Mouse (Mus musculus) CH12F3 (cell line): ENCODE results near the gene Rnf216.

Source experiments
- in situ Hi-C: fragments of 300-500 bp; cut with MboI; formaldehyde crosslinking; loops from 2 replicates; pipeline ENCODE4 v1.14.3; 2020; ENCODE audit warnings: low sequenced_read_pairs

The Rnf216 gene

DNA sequence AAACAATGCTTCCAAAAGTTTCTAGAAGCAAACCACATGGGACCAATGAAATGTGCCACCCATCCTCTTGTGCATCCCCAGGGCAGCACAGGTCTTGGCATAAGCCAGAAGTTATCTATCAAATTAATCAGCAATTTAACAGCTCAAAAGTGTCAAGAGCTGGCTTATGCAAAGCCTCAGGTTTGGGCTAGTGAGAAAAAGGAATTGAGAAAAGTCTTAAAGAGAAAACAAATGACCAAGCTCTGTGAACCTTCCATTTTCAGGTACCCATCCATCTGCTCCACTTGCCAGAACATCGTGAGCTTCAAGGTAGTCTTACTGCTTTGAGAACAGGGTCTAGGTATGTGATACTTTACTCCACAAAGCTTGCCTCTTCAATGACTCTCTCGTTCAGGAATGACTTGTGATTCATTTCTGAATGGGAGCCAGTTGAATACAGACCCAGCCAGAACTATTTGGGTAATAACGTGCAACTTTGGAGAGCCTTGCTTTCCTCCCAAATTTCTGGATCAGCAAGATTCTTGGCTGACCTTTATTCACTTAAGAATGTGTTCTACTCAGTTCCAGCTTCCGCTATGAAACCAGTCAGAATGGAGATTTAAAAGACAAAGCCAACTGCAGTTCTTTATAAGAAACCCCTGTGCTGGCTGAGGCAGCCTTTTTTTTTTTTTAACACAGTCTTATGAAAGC, 56.5 kb downstream of the Rnf216 start:
- in situ Hi-C loops: no loop called here

DNA sequence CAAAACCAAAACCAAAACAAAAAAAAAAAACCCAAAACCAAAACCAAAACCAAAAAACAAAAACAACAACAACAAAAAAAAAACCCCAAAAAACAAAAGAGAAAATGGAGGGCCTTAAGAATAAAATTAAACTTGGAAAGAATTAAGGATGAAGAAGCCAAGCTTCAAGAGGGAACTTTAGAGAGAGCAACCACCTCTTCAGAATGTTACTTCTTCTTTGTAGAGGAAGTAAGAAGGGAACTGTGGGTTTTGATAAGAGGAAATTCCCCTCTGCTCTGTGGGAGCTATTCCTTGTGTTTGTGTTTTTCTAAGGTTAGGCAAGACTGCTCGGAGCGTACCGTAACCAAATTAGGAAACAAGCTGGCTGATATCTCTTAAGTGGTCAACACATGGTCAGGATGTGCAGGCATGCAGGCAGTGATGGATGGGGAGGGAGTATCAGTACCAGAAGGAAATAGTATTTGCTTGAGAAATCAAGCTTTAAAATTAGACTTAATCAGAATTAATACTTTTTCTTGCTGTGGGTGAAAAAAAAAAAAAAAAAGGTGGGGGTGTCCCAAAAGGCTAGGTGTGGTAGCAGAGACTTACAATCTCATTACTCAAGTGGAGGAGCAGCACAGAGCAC, 57.2 kb downstream of the Rnf216 start:
- in situ Hi-C loops: no loop called here

GRCm38 (mm10) chr5:143054703-143055102, 58.1 kb downstream of the Rnf216 start:
- in situ Hi-C loops: no loop called here

- in situ Hi-C loops: no loop called here
Observed at GRCm38 (mm10) chr5:143053132-143053972, 59.4 kb downstream of the Rnf216 start.

- in situ Hi-C loops: no loop called here
Observed at GRCm38 (mm10) chr5:143052677-143053076, 60.1 kb downstream of the Rnf216 start.

DNA sequence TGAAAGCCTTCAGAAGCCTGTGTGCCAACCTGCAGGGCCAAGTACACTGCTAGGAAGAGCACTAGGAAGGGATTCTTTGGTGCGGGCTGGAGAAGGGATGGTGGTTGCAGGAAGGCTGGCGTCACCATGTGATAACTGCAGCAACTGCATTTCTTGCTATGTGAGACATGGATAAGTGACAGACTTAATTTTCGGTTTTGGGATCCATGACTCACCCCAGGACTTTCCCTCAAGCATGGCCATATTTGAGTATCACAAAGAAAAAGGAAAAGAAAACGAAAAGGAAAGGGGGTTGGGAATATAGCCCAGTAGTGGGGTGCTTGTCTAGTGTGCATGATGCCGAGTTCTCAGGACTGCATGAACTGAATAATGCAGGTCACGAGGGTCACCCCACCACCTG, 60.9 kb downstream of the Rnf216 start:
- in situ Hi-C loops: no loop called here

- in situ Hi-C loops: no loop called here
Observed at GRCm38 (mm10) chr5:143050273-143050672, 62.5 kb downstream of the Rnf216 start.

DNA sequence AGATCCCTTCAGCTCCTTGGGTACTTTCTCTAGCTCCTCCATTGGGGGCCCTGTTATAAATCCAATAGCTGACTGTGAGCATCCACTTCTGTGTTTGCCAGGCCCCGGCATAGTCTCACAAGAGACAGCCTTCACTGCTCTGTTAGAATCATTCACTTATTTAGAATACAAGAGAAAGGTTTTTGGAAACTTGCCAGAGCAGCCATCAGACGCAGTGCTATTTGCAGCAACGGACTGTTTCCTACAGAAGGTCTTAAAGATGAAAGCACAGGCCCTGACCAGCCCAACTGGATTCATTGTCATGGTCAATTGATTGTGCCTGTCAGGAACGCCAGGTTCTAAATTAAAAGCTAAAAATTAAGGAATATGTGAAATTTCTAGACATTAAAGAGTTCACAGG, 63.0 kb downstream of the Rnf216 start:
- in situ Hi-C loops: no loop called here

DNA sequence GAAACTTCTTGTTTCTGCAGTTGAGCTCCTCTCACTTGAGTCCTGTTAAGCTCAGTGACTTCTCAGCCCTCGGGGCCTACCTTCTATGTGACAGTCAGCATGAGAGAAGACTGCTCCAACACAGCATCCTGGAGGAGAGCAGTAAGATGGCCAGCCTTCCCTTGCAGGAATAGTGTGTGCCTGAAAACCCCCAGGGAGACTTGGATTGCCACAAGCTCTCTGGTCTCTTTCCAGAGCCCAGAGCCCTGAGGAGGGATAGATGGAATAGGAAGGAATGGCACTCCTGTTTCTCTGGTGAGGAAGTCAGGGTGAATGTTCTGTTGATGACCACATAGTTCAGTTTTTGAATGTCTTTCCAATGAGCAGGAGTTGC, 63.8 kb downstream of the Rnf216 start:
- in situ Hi-C loops: no loop called here

DNA sequence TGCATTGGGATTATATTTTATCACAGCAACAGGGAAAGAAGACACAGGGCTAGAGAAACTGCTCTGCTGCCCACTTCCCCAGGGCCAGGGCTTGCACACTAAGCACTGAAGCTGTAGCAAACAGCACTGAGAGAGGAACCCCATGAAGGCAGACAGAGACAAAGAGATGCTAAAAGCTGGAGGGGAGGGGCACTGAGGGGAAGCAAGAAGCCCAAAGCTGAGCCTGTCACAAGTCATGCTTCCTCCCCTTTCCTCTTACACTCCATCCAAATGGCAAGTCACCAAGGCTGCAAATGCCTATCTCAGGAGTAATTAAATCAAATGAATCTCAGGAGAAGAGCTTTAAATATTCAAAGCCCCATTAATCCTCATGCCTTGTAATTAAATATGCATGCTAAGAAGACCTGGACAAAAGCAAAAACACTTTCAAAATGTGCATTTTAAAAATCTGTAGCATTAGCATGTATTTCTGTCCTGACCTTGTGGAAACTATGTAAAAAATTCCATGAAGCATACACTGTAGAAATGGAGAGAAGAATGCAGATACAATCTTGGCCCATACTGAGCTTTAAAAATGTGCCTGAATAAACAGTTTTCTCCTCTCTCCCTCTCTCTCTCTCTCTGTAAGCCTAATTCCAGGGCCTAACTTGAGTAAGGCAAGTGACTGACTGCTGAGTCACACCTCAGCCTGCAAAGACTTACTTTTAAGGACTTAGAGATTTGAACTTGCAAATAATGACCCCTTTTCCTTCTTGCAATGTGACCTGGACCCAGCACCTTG, 64.4 kb downstream of the Rnf216 start:
- in situ Hi-C loops: no loop called here

GRCm38 (mm10) chr5:143047586-143047985, 65.2 kb downstream of the Rnf216 start:
- in situ Hi-C loops: no loop called here

- in situ Hi-C loops: no loop called here
Observed at GRCm38 (mm10) chr5:143043902-143044301, 68.9 kb downstream of the Rnf216 start.

- in situ Hi-C loops: no loop called here
Observed at GRCm38 (mm10) chr5:143043285-143043684, 69.5 kb downstream of the Rnf216 start.

GRCm38 (mm10) chr5:143038794-143039193, 74.0 kb downstream of the Rnf216 start:
- in situ Hi-C loops: loop anchor here (5.0 kb wide), 1 partner anchor 101 kb away; no protein-coding TSS in a partner anchor

- in situ Hi-C loops: loop anchor here (5.0 kb wide), 1 partner anchor 100 kb away; no protein-coding TSS in a partner anchor
Observed at GRCm38 (mm10) chr5:143037201-143037600, 75.6 kb downstream of the Rnf216 start.

DNA sequence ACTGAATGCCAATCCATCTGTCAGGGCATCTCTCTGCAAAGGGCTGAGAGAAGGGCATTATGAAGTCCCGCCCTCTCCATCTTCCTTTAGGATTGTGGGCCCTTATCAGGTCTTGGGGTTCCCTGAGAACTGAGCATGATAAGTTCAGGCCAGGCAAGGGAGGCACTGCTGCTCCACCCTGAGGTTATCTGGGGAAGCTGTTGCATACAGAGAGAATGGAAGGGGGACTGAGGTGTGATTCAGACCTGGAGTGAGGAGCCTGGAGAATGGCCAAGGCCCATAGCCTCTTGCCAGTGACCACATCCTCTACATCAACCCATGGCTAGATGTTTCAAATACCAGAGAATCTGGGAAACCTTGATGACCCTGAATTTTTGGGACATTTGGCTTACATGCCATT, 76.7 kb downstream of the Rnf216 start:
- in situ Hi-C loops: loop anchor here (5.0 kb wide), 1 partner anchor 99 kb away; no protein-coding TSS in a partner anchor

DNA sequence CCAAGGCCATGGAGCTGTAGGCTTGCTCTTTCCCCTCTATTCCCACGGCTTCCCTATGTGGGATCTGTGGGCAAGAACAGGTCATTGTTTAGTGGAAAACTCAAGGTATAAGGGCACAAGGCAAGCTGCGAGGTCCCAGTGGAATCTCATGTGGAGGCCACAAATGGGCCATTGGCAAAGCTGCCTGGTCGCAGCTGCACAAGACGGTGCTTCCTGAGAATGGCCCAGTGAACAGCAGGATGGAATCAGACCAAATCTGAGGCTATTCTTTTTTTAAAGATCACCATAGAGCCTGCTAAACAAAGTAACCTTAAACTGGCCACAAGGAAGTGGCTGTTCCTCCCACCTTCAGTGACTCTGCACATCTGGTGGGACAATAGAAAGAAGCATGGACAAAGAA, 77.5 kb downstream of the Rnf216 start:
- in situ Hi-C loops: loop anchor here (5.0 kb wide), 1 partner anchor 98 kb away; no protein-coding TSS in a partner anchor

- in situ Hi-C loops: no loop called here
Observed at GRCm38 (mm10) chr5:143034108-143034507, 78.7 kb downstream of the Rnf216 start.

GRCm38 (mm10) chr5:143033277-143033676, 79.5 kb downstream of the Rnf216 start:
- in situ Hi-C loops: no loop called here

DNA sequence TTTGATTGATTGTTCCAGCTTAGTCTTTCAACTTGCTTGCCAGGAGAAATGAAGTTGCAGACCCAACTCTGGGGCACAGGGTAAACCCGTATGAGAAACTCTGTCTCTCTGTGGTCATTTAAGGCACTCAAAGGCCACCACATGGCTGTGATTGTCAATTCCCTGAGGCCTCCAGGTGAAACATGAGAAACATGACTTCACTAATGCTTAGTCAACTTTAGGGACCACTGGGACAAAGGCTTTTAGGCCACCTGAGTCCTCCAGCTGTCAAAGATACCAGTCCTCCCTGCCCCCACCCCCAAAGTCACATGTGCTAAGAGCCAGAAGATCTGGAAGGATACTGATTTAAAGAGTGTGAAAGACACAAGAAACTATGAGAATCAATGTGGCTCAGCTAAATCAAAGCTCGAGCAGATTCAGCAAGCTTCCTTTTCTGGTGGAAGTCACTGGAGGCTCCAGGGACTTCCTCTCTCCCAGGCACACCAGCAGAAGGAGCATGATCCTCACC, 80.1 kb downstream of the Rnf216 start:
- in situ Hi-C loops: no loop called here

DNA sequence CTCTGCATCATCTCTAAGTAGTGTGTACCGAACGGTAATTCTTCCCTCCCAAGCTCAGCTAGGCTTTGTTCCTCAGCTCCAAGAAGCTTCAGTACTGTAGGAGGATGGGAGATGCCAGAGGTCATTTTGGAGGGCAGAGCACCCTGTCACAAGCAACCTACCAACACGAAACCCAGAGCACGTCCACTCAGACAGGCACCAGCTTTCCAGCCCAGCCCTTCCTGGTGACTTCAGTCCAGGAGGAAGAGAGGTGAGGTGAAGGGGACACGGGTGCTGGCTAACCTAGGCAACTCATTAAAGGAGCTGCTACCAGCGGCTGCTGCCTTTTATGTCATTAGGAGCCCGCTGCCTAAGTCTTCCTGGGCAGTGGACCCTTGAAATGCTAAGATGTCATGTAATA, 81.1 kb downstream of the Rnf216 start:
- in situ Hi-C loops: no loop called here
